Mouse (Mus musculus) retina, postnatal 1 day (tissue): ENCODE measurements at regions not wholly inside any gene's neighbourhood (a gene's known extent, or its start where the extent isn't known, plus 50 kb on each side); places are given as distances from the start of the nearest gene placed in this dataset.

Experiments
- DNase-seq: peaks from one replicate; pipeline ENCODE4 v3.0.0-alpha.2; 2012

- DNase-seq: no peak
These were observed 130.0 kb downstream of the Polr2m start for GRCm38 (mm10) chr9:71355721-71356120.
